In the genomic region with DNA sequence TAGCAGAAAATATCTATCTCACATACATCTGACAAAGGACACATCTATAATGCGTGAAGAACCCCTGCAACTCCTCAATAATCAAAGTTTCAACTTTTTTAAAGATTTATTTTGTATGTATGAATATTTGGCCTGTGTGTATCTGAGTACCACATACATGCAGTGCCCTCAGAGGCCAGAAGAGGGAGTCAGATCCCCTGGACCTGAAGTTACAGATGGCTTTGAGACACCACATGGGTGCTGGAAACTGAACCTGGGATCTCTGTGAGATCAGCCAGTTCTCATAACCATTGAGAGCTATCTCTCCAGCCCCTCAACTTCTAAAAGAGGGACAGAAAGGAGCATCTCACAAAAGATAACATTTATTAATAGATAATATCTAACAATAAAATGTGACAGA, we compare ENCODE assay signal across 18 mouse cellular contexts. TPM values are rescaled to one million over a fixed set of nuclear protein-coding genes. Genes with fewer than 3 reads are reported as not detected.
DNase-seq lines count a peak whose midpoint lies in the region; ATAC-seq and TF ChIP-seq lines count a peak whose summit lies in the region.
"Had no signal": no experiment of that assay in that cellular context is flagged by ENCODE, and none has a peak within 500 bp of the region (broad histone marks: within the 10 kb centered on the region; RNA-seq: fewer than 3 reads in every experiment).

No protein-coding gene starts in this region.

- H3K9ac ChIP-seq in forebrain, postnatal 0 days, result no peak overlapping the region
- no peak overlapping the region for H3K9ac ChIP-seq in forebrain, embryonic 13.5 days
- H3K9ac ChIP-seq: limb, embryonic 15.5 days; lung, embryonic 15.5 days had no signal

- H3K27ac ChIP-seq in forebrain, postnatal 0 days (ENCODE audit: low read depth, low read length), result no peak overlapping the region
- no peak overlapping the region for H3K27ac ChIP-seq in forebrain, embryonic 13.5 days
- H3K27ac ChIP-seq in left cerebral cortex, adult 2 months, result no peak overlapping the region
- H3K27ac ChIP-seq: limb, embryonic 15.5 days; lung, embryonic 15.5 days had no signal

- no peaks in the 10 kb centered on the region for H3K27me3 ChIP-seq in forebrain, postnatal 0 days (ENCODE audit: insufficient read depth, low read length)
- no peaks in the 10 kb centered on the region for H3K27me3 ChIP-seq in forebrain, embryonic 13.5 days
- H3K27me3 ChIP-seq: limb, embryonic 15.5 days; lung, embryonic 15.5 days had no signal

- DNase-seq in forebrain, postnatal 0 days, result no peak
- DNase-seq in left cerebral cortex, adult 2 months (ENCODE audit: extremely low spot score in 1 of 2, low spot score in 2 of 2), result no peak
- no peak for DNase-seq in left cerebral cortex, adult 8-10 months (ENCODE audit: low spot score in 2 of 2)
- peak; percentile 32 for DNase-seq in A20 (ENCODE audit: low read depth, low spot score)
- DNase-seq in R1 (ENCODE audit: low read depth, low spot score), result peak; percentile 55
- no peak for DNase-seq in thymus, postnatal 10 days (ENCODE audit: low spot score in 2 of 2)
- no peak for DNase-seq in thymus, adult 18-20 months
- DNase-seq: adrenal gland, adult 8-10 months; cerebellum, adult 18-20 months; kidney, postnatal 14 days; layer of hippocampus, adult 9-11 months; right cerebral cortex, postnatal 25 days; thymus, postnatal 25 days had no signal

- H3K36me3 ChIP-seq in forebrain, postnatal 0 days (ENCODE audit: insufficient read depth), result peaks cover 15% of the 10 kb centered on the region
- H3K36me3 ChIP-seq in forebrain, embryonic 13.5 days (ENCODE audit: poor library complexity, severe bottlenecking), result peaks cover 48% of the 10 kb centered on the region

- no peak overlapping the region for H3K4me2 ChIP-seq in forebrain, postnatal 0 days (ENCODE audit: low read depth)
- no peak overlapping the region for H3K4me2 ChIP-seq in forebrain, embryonic 13.5 days
- H3K4me2 ChIP-seq: limb, embryonic 15.5 days; lung, embryonic 15.5 days had no signal

- no peak for ATAC-seq in forebrain, postnatal 0 days
- no peak for ATAC-seq in forebrain, embryonic 13.5 days
- ATAC-seq: forebrain, embryonic 16.5 days had no signal

- 0 out of 2 replicates have a peak, but pooled peaks have one; percentile 15 for TF ChIP-seq CTCF in forebrain, postnatal 0 days (IDR thresholded peaks at IDR 0.05; ENCODE audit: low read depth)
- TF ChIP-seq CTCF in left cerebral cortex, adult 2 months (IDR thresholded peaks at IDR 0.05), result peak; percentile 4

- 98% methylated on average over 1 of the region's 1 CpGs for WGBS in forebrain, postnatal 0 days
- 93% methylated on average over 1 of the region's 1 CpGs for WGBS in forebrain, embryonic 13.5 days

- intact Hi-C loops in left cerebral cortex, adult 2 months (cut with DNase I), result no loop called here

- H3K4me1 ChIP-seq in forebrain, postnatal 0 days (ENCODE audit: insufficient read depth), result no peaks in the 10 kb centered on the region
- no peaks in the 10 kb centered on the region for H3K4me1 ChIP-seq in forebrain, embryonic 13.5 days
- H3K4me1 ChIP-seq: limb, embryonic 15.5 days; lung, embryonic 15.5 days had no signal

- no peak overlapping the region for H3K4me3 ChIP-seq in forebrain, postnatal 0 days (ENCODE audit: low read depth, low read length)
- no peak overlapping the region for H3K4me3 ChIP-seq in forebrain, embryonic 13.5 days
- H3K4me3 ChIP-seq in left cerebral cortex, adult 2 months, result no peak overlapping the region
- H3K4me3 ChIP-seq: erythroblast, embryonic 14.5 days; limb, embryonic 15.5 days; lung, embryonic 15.5 days had no signal

- H3K9me3 ChIP-seq in forebrain, postnatal 0 days (ENCODE audit: low read length), result no peaks in the 10 kb centered on the region
- H3K9me3 ChIP-seq in forebrain, embryonic 13.5 days (replicated peaks), result no peaks in the 10 kb centered on the region
- H3K9me3 ChIP-seq: limb, embryonic 15.5 days; lung, embryonic 15.5 days had no signal

RNA-seq across cellular contexts. Expression of a gene that starts 36.6 kb away (rescaled TPM):
- total RNA-seq in forebrain, postnatal 0 days (2014; rRNA removed), result 25.4 and 25.5 TPM in 2 replicates
- 22.2 and 22.6 TPM in 2 replicates for polyA plus RNA-seq in forebrain, postnatal 0 days (2015; fragmentation: Nextera tagmentation; extraction: Ambion mirVana)
- polyA plus RNA-seq in forebrain, embryonic 13.5 days (2015; fragmentation: Nextera tagmentation; extraction: Ambion mirVana), result 37.1 and 38.7 TPM in 2 replicates
- 1 to 10 TPM; 3.4 to 3.7 TPM for total RNA-seq in left cerebral cortex, adult 2 months (2021)
- total RNA-seq in left cerebral cortex, adult 8-10 months (2022), result 1 to 10 TPM; 3.0 to 4.9 (median 3.3) TPM

RNA-seq across cellular contexts. Expression of a gene that starts 45.3 kb away (rescaled TPM):
- 3.5 and 6.5 TPM in 2 replicates for total RNA-seq in forebrain, postnatal 0 days (2014; rRNA removed)
- polyA plus RNA-seq in forebrain, postnatal 0 days (2015; fragmentation: Nextera tagmentation; extraction: Ambion mirVana), result 2.2 and 2.8 TPM in 2 replicates
- 4.4 and 4.8 TPM in 2 replicates for polyA plus RNA-seq in forebrain, embryonic 13.5 days (2015; fragmentation: Nextera tagmentation; extraction: Ambion mirVana)
- total RNA-seq in left cerebral cortex, adult 2 months (2021), result 1 to 10 TPM; 7.6 to 8.6 TPM
- total RNA-seq in left cerebral cortex, adult 8-10 months (2022), result 1 to 10 TPM; 8.1 to 8.8 (median 8.3) TPM
- polyA plus RNA-seq: erythroblast, embryonic 14.5 days had no signal

Comparison
In these comparisons a context has a peak if more than half of its experiments do, and no peak if none do; other contexts are left out.
1. DNase-seq: peak in A20 (single experiment) and R1 (single experiment); none in forebrain, postnatal 0 days (single experiment), left cerebral cortex, adult 2 months (0 of 2), left cerebral cortex, adult 8-10 months (0 of 2), thymus, postnatal 10 days (0 of 2) and thymus, adult 18-20 months (0 of 2).